7 mouse cellular contexts compared by ENCODE assay signal in the genomic region with DNA sequence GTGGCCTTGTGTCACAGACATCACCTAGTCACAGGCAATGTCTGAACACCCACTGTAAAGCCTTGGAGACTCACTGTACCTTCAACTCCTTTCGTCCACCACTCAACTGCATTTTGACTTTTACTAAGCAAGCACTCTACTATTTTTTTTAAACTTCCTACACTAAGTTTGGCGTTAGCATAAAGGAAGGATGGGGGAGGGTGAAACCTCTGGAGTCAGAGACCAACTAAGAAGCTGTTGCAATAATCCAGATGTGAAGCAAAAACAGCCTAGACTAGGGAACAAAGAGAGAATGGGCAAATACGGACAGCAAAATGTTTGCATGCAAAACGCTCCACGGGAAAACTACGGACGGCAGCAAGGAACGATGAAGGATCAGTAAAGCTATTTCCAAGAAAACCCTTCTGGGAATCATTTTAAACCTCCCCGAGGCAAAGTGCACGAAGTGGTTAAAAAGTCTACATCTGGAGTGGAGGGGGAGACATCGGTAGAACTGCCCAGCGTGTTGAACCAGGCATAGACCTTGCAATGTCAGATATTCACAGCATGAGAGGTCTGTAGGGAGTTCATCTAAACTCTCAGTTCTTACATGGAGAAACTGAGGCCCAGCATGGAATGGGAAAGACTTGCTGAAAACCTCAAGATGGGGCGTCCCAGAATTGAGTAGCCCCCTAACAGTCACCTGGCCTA. TPM values are rescaled to one million over a fixed set of nuclear protein-coding genes. Genes with fewer than 3 reads are reported as not detected.
DNase-seq lines count a peak whose midpoint lies in the region; ATAC-seq and TF ChIP-seq lines count a peak whose summit lies in the region.

No protein-coding gene starts in this region.

- no peaks in the 10 kb centered on the region for H3K9me3 ChIP-seq in embryonic facial prominence, embryonic 15.5 days (replicated peaks)
- no peaks in the 10 kb centered on the region for H3K9me3 ChIP-seq in limb, embryonic 11.5 days (ENCODE audit: control insufficient read depth, low read length)

- WGBS in embryonic facial prominence, embryonic 15.5 days, result 3% methylated on average over 13 of the region's 13 CpGs
- 11% methylated on average over 13 of the region's 13 CpGs for WGBS in limb, embryonic 11.5 days
- 2% methylated on average over 13 of the region's 13 CpGs for WGBS in olfactory bulb, adult 2 months

- peak overlapping the region; percentile 74 for H3K27ac ChIP-seq in testis, adult 2 months (ENCODE audit: control insufficient read depth, insufficient read depth, low read depth, low read length)
- peak overlapping the region; percentile 85 for H3K27ac ChIP-seq in embryonic facial prominence, embryonic 15.5 days (replicated peaks)
- no peak overlapping the region for H3K27ac ChIP-seq in limb, embryonic 11.5 days (replicated peaks; ENCODE audit: low read depth, low read length)
- H3K27ac ChIP-seq in olfactory bulb, adult 2 months (ENCODE audit: insufficient read depth, low read depth, low read length), result no peak overlapping the region

- H3K36me3 ChIP-seq in testis, adult 2 months (ENCODE audit: control insufficient read depth, insufficient read depth, low read length), result no peaks in the 10 kb centered on the region
- H3K36me3 ChIP-seq in embryonic facial prominence, embryonic 15.5 days, result 0 out of 2 replicates have a peak, but pooled peaks cover 5% of the 10 kb centered on the region
- H3K36me3 ChIP-seq in limb, embryonic 11.5 days (ENCODE audit: control insufficient read depth, insufficient read depth, low read length), result no peaks in the 10 kb centered on the region

- peak overlapping the region; percentile 100 for H3K4me3 ChIP-seq in testis, adult 2 months (ENCODE audit: control insufficient read depth, low read depth, low read length)
- H3K4me3 ChIP-seq in embryonic facial prominence, embryonic 15.5 days (replicated peaks), result peak overlapping the region; percentile 96
- peak overlapping the region; percentile 98 for H3K4me3 ChIP-seq in limb, embryonic 11.5 days (ENCODE audit: low read depth, low read length)
- H3K4me3 ChIP-seq in olfactory bulb, adult 2 months (ENCODE audit: insufficient read depth, low read depth, low read length), result peak overlapping the region; percentile 84

- TF ChIP-seq POLR2A in testis, adult 2 months (IDR thresholded peaks at IDR 0.05; ENCODE audit: control insufficient read depth, low read depth, low read length), result no peak
- TF ChIP-seq POLR2A in olfactory bulb, adult 2 months (IDR thresholded peaks at IDR 0.05; ENCODE audit: insufficient read depth, low read depth, low read length), result no peak

- no peak for ATAC-seq in embryonic facial prominence, embryonic 15.5 days (ENCODE audit: insufficient number of reproducible peaks, low FRiP score, low TSS enrichment, low read depth)
- ATAC-seq in limb, embryonic 11.5 days (ENCODE audit: insufficient number of reproducible peaks, low FRiP score, low TSS enrichment, low read depth), result no peak; the same call in 1 of the 2 replicates

- peak overlapping the region; percentile 87 for H3K9ac ChIP-seq in embryonic facial prominence, embryonic 15.5 days
- H3K9ac ChIP-seq in limb, embryonic 11.5 days (ENCODE audit: low read length), result peak overlapping the region; percentile 91

- H3K4me1 ChIP-seq in testis, adult 2 months (ENCODE audit: control insufficient read depth, insufficient read depth, low read length), result peaks cover 6% of the 10 kb centered on the region
- H3K4me1 ChIP-seq in embryonic facial prominence, embryonic 15.5 days, result peaks cover 43% of the 10 kb centered on the region
- H3K4me1 ChIP-seq in limb, embryonic 11.5 days (ENCODE audit: control insufficient read depth, insufficient read depth, low read length), result peaks cover 8% of the 10 kb centered on the region; the same call in 1 of the 2 replicates
- H3K4me1 ChIP-seq in olfactory bulb, adult 2 months (ENCODE audit: control insufficient read depth, insufficient read depth, low read length), result peaks cover 13% of the 10 kb centered on the region

- no peak for DNase-seq in testis, postnatal 14 days (ENCODE audit: low spot score)
- peak; percentile 55 for DNase-seq in limb, embryonic 11.5 days (ENCODE audit: low spot score)
- DNase-seq in MN1 (ENCODE audit: low spot score), result no peak
- no peak for DNase-seq in right cerebral cortex, postnatal 14 days

- no peaks in the 10 kb centered on the region for H3K27me3 ChIP-seq in testis, adult 2 months (ENCODE audit: control insufficient read depth, insufficient read depth, low read length)
- H3K27me3 ChIP-seq in embryonic facial prominence, embryonic 15.5 days, result no peaks in the 10 kb centered on the region
- no peaks in the 10 kb centered on the region for H3K27me3 ChIP-seq in limb, embryonic 11.5 days (ENCODE audit: control insufficient read depth, insufficient read depth, low read length)

- no peak for TF ChIP-seq CTCF in testis, adult 2 months (IDR thresholded peaks at IDR 0.05; ENCODE audit: control insufficient read depth, insufficient read depth, insufficient replicate concordance, low read depth, low read length)
- no peak for TF ChIP-seq CTCF in olfactory bulb, adult 2 months (IDR thresholded peaks at IDR 0.05; ENCODE audit: insufficient read depth, low read depth, low read length)

- peak overlapping the region; percentile 80 for H3K4me2 ChIP-seq in embryonic facial prominence, embryonic 15.5 days (replicated peaks)
- peak overlapping the region; percentile 84 for H3K4me2 ChIP-seq in limb, embryonic 11.5 days (ENCODE audit: low read depth, severe bottlenecking)

RNA-seq across cellular contexts. Expression of a gene that starts 0.9 kb away (rescaled TPM):
- 10.5 and 10.9 TPM in 2 replicates for polyA plus RNA-seq in testis, adult 2 months (2012; rRNA removed)
- 7.2 and 7.9 TPM in 2 replicates for polyA plus RNA-seq in embryonic facial prominence, embryonic 15.5 days (2015; fragmentation: Nextera tagmentation; extraction: Ambion mirVana)
- polyA plus RNA-seq in limb, embryonic 11.5 days (2014; fragmentation: Nextera tagmentation; extraction: Ambion mirVana), result 7.7 and 9.8 TPM in 2 replicates
- not detected in 2 replicates for polyA plus RNA-seq in olfactory bulb, adult 2 months (2012; ENCODE audit: insufficient read depth, insufficient read length, low replicate concordance, missing spikeins)

RNA-seq across cellular contexts. Expression of a gene that starts 38.1 kb away (rescaled TPM):
- polyA plus RNA-seq in testis, adult 2 months (2012; rRNA removed), result 4.7 and 5.4 TPM in 2 replicates
- polyA plus RNA-seq in embryonic facial prominence, embryonic 15.5 days (2015; fragmentation: Nextera tagmentation; extraction: Ambion mirVana), result 19.0 and 20.1 TPM in 2 replicates
- 18.4 and 21.9 TPM in 2 replicates for polyA plus RNA-seq in limb, embryonic 11.5 days (2014; fragmentation: Nextera tagmentation; extraction: Ambion mirVana)
- not detected in 2 replicates for polyA plus RNA-seq in olfactory bulb, adult 2 months (2012; ENCODE audit: insufficient read depth, insufficient read length, low replicate concordance, missing spikeins)

RNA-seq across cellular contexts. Expression of a gene that starts 58.9 kb away (rescaled TPM):
- 33.0 and 35.6 TPM in 2 replicates for polyA plus RNA-seq in testis, adult 2 months (2012; rRNA removed)
- polyA plus RNA-seq in embryonic facial prominence, embryonic 15.5 days (2015; fragmentation: Nextera tagmentation; extraction: Ambion mirVana), result 3.0 and 3.2 TPM in 2 replicates
- polyA plus RNA-seq in limb, embryonic 11.5 days (2014; fragmentation: Nextera tagmentation; extraction: Ambion mirVana), result 4.6 and 5.0 TPM in 2 replicates
- polyA plus RNA-seq in olfactory bulb, adult 2 months (2012; ENCODE audit: insufficient read depth, insufficient read length, low replicate concordance, missing spikeins), result not detected in 2 replicates

Comparison
In these comparisons a context has a peak if more than half of its experiments do, and no peak if none do; other contexts are left out.
1. H3K27ac ChIP-seq: peak in testis, adult 2 months (single experiment) and embryonic facial prominence, embryonic 15.5 days (single experiment); none in limb, embryonic 11.5 days (single experiment) and olfactory bulb, adult 2 months (single experiment).
2. Peak in every context shown above with its lines, with median percentiles within 50 percentile points of each other: H3K4me3 ChIP-seq.